Mouse (Mus musculus) Muller cell, postnatal 12 days (primary cell): ENCODE data around the gene Mark2.

ENCODE experiments used
- DNase-seq: peaks from one replicate; pipeline ENCODE4 v3.0.0-alpha.2; 2015; ENCODE audit errors: inconsistent ontology term

The Mark2 gene

DNA sequence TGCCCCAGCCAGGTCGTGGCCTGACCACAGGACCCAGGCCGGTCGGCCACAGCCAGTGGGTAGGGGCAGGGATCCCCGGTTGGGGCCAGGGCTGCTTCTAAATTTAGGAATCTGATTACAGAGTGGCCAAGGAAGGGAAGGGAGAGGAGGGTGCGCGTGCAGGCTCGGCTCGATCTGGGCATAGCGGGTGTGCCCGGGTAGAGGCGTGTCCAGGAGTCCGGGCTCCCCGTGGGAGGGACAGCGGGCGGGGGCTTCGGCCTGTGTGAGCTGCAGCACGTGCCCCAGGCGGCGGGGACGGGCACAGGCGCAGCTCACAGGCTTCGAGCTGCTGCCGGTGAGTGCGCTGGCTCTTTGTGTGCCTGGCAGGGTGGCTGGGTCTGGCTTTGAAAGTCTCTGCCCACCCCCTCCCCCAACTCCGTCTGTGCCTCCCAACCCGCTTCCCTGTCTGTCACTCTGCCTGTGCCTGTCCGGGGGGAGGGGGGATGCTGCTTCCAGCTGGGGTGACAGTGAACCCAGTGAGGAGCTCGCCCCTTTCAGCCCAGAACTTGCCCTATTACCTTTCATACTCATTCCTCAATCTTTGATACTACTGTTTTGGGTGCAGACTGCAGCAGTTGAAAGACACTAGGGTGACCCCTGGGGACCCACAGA, 74.4 kb downstream of the Mark2 start, which contains the start of gene Rcor2:
TSS of gene Rcor2 (plus strand) at position 235 of the 651 bp plus-strand sequence.
- peak; percentile 62 for DNase-seq

DNA sequence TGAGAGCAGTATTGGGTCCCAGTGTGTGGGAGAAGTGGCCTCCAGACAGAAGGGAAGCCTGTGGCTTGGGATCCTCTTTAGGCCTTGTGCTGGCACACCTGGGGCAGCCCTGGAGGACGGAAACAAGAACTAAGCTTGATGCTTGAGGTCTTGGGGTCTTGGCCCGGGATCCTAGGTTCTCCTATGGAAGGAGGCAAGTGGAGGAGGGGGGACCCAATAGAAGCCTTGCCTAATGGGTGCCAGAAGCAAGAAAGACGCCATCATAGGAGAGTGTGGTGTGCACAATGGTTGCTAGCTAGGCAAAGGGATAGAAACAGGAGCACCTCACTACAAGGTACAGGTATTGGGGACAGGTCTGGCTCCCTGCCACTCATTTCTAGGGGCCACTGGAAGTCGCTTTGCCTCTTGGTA, 75.2 kb downstream of the Mark2 start:
- DNase-seq = peak; percentile 11

DNA sequence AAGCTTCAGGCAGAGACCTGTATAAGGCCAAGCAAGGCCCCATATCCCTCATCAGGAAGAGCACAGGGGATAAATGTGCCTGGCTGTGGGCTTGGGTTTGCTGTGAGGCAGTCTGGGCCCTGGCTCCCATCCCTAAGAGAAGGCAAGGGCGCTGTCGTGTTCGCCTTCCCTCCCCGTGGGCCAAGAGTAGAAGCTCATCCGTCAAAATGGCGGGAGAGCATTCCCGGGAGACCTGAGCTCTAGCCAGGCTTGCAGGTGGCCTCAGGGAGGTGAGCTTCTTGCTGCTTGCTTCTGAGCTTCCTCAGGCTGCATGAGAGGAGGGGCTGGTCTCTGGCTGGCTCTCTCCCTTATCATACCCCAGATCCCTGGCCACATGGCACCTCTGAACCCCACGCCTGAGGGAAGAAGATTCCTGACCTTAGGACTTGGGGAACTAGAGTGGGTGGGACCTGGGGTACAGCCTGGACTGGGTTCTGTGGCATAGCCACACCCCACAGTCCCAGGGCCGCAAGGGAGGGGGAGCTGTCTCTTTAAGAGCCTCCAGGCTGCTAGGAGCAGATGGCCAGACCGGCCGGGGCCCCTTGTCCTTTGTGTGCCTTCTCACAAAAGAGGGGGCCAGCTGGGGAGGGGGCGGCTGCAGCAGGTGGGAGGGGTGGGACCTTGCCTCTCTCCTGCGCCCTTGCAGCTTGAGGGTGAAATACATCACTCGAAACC, 76.0 kb downstream of the Mark2 start:
- DNase-seq = peak; percentile 39

DNA sequence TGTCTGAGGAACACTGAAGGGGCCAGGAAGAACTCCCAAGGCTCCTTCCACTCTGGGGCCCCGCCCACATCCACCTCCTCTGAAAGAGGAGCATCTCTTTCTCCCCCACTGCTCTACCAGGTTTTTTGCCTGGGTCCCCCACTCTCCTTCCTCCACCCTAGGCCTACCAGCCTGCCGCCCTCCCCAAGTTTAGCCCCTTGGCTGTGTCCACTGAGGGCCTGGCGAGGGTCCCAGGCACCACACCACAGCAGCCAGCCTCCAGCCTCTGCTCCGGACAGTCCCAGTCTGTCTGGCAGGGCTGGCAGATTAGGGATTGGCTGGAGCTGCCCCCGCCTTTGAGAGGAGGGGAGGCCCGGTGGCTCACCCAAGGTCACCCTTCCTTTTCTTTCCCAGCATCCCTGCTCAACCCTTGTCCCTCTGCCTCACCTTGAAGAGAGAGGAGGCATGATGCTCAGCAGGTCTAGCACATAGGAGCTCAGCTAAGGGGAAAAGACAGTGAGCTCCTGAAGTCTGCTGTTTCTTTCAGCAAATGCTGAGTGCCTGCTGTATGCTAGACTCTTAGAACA, 76.8 kb downstream of the Mark2 start:
- DNase-seq = peak; percentile 60

DNA sequence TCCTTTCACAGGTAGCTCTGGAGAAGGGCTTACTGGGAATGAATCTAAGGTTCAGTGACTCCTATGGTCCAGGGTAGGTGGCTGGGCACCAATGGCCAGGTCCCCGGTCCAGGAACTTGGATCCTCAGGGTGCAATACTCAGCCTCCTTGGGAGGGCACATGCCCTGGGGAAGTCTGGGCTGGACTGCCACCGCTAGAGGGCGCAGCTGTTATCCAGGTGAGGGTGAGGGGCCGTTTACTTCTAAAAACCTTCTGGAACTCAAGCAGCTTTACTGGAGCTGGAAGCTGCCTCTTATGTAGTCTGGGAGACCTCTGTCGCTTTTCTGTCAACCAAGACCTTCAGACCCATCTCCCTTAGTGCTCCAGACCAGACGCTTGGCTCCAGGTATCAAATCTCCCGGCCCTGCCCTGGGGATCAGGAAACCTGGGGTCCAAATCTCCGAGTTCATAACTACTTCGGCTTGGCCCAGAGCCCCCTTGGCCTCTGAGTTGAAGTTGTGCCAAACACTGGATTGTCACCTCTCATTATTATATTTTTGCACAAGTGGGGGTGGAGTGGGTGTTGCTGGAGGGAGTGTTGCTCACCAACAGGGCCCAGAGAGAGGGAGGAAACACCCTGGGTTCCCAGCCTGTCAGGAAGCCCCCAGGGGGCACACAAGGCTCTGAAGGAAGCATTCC, 77.4 kb downstream of the Mark2 start:
- DNase-seq = peak; percentile 74

DNA sequence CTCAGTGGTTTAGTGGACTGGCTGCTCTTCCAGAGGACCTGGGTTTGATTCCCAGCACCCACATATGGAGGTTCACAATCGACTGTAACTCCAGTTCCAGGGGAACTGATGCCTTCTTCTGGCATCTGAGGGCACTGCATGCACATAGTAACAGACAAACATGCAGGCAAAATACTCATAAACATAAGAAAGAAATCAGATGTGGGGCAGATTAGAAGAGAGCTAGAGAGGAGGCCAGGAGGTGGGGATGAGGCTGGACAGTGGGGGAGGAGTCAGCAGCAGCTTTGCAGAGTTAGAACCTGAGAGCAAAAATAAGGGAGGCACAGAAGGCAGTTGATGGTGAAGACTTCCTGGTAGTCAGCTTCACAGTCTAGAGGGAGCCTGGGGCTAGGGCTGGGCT, 79.1 kb downstream of the Mark2 start:
- no peak for DNase-seq

DNA sequence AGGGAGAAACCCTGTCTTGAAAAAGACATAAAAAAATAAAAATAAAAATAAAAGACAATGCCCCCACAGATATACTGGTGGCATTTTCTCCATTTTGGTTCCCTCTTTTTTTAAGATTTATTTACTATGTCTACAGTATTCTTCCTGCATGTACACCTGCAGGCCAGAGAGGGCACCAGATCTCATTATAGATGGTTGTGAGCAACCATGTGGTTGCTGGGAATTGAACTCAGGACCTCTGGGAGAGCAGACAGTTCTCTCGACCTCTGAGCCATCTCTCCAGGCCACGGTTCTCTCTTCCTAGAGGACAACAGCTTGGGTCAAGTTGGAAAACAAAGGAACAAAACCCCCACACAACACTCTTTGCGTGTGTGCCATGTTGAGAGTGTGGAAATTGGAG, 79.7 kb downstream of the Mark2 start:
- DNase-seq = no peak

DNA sequence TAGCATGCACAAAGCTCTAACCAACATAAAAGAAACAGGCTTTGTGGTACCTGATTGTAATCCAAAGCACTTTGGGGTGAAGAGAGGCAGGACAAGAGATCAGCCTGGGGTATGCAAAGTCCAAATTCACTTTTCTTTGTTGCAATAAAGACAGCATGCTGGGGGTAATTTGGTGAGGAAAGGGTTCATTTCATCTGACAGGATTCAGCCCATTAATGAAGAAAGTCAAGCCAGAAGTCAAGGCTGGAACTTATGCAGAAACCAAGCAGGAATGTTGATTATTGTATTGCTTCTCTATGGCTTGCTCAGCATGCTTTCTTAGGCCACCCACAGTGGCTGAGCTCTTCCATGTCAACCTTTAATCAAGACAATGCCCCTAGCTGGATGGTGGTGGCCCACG, 80.2 kb downstream of the Mark2 start:
- DNase-seq = no peak

DNA sequence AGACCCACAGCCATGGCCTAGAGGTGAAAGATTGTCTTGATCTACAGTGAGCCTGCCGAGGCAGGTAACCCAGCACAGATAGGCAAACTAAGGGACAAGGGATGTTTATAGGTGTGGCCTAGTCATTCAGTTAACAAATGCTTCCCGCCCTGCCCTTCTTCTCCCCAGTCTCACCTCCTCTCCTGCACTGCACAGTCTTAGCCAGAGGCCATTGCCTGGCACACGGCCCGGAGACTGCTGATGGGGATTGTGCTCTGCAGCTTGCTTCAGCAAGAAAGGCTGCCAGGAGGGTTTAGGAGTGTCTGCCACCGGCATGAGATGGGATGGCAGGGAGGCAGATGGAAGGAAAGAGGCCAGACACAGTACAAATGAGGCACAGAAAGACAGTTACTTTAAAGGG, 83.8 kb downstream of the Mark2 start:
- DNase-seq = peak; percentile 42

DNA sequence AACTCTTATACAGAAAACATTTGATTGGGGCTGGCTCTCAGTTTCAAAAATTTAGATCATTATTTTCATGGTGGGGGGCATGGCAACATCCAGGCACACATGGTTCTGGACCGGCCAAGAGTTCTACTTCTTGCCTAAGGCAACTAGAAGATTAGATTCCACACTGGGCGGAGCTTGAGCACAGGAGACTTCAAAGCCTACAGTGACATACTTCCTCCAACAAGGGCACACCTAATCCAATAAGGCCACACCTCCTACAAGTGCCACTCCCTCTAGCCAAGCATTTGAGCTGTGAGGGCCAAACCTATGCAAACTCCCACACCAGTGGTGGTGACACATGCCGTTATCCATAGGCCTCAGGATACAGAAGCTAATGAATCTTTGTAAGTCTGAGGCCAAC, 95.6 kb downstream of the Mark2 start:
- DNase-seq = no peak

DNA sequence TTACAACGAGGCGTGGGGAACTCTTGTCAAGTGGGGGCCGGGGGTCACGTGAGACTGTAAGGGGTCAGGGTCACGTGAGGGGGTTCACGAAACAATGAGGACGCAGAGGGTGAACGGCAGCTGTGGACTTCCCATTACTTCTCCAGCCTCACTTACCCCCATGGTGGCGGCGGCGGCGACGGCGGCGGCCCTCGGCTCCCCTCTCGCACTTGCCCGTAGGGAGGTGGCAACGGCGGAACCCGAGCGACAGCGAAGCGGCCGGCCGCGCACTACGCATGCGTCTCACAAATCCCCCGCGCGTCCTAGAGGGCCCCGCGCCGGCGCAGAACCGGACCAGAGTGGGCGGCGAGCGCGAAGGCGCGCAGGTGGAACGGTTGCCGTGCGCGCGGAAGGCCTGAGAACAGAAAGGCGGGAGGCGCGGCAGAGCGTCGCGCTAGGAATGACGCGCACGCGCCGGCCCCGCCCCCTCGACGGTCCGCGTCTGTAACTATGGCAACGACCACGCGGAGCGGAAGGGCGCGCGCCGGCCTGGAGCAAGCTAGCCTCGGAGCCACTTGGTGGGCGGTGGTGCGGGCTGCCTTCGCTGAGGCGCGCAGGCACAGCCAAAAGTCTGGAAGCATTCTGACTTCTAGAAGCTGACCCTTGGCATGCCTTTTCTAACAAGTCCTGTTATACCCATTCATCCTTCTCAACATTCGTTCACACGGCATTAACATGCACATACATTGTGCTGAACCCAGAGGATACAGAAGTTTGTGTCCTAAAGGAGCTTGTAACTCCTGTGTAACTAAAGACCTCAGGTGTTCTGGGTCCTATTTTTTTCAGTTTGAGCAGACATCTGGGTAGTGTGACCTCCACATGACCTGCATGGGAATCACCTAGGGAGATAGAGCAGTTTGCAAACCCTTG, 100.6 kb downstream of the Mark2 start, which contains the start of gene Naa40:
TSS of gene Naa40 (minus strand) at position 402 of the 909 bp plus-strand sequence.
- DNase-seq = peak; percentile 97

DNA sequence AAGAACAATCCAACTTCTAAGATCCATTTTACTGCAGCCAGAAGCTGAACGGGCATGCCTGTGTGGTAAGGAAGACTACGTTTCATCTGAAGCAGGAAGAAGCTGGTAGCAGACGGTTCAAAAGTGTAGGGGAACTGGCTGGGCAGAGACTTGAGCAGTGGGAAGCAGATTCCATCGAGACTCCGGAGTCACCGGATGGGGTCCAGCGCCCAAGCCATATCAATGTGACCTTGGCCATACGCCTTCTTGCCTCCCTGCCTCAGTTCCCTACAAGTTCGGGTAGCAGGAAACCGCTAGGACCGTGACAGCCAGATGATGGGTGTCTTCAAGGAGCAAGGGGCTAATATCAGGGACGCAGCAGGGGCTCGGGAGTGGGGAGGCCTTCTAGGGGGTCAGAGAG, 101.4 kb downstream of the Mark2 start:
- DNase-seq = peak; percentile 25

DNA sequence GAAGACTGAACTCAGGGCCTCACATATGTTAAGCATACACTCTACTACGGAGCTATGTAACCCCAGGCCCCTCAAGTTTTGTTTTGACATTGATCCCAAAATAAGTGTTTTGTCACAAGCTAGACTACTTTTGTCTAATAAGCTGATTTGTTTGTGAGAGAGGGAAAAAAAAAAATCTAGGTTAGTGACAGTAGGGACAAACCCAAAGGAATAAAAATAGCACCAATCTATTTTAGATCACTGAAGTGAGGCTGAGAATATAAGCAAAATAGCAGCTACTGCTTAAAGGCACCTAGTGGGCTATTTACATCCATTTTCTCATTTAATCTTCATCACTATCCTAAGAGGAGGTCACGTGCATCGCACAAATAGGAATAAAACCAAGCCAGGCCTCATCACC, 102.1 kb downstream of the Mark2 start:
- DNase-seq = no peak

DNA sequence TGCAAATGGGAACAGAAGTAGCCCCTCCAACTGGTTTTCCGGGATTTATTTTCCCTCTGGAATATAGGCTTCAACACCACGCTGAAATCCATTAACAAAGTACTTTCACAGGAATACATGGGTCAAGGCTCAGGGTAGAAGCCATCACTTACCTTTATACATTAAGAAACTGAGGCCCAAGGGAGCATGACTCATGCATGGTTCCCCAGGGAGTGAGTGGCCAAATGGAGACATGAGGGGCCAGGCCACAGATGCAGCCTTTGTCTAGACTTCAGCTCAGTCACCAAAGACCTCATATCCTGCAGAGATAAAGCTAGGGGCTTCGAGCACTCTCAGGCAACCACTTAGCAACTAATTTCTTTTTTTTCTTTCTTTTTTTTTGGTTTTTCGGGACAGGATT, 104.9 kb downstream of the Mark2 start:
- DNase-seq = no peak

DNA sequence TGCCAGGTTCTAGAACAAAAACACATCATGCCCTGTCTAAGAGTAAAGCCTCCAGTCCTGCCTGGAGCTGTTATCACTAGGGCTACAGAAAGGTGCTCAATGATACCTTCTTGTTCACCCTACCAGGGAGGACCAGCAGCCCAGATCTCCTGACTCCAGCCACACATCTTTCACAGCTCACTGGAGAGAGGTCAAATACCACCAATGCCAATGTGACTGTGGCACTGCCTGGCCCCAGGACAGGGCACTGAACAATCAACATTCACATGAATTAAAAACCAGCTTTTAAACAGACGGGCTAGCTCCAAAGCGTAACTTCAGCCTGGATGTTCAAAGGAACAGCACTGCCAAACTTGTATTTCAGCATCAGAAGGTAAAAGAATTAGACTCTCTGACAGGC, 105.6 kb downstream of the Mark2 start:
- no peak for DNase-seq

DNA sequence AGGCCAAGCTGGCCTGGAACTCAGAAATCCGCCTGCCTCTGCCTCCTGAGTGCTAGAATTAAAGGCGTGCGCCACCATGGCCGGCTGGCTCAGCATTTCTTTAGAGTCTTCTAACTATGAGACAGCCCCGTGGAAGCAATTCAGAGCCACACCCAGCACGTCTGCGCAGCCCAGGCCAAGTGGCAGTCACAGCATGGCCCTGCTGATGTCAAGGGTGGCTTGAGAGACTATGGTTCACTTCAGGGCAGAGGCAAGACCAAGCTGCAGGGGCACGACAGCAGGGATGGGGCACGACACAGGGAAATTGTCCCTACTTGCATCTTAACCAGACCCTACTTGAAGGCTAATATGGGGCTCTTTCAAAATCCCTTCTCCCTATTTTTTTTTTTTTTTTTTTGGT, 106.2 kb downstream of the Mark2 start:
- DNase-seq = no peak

DNA sequence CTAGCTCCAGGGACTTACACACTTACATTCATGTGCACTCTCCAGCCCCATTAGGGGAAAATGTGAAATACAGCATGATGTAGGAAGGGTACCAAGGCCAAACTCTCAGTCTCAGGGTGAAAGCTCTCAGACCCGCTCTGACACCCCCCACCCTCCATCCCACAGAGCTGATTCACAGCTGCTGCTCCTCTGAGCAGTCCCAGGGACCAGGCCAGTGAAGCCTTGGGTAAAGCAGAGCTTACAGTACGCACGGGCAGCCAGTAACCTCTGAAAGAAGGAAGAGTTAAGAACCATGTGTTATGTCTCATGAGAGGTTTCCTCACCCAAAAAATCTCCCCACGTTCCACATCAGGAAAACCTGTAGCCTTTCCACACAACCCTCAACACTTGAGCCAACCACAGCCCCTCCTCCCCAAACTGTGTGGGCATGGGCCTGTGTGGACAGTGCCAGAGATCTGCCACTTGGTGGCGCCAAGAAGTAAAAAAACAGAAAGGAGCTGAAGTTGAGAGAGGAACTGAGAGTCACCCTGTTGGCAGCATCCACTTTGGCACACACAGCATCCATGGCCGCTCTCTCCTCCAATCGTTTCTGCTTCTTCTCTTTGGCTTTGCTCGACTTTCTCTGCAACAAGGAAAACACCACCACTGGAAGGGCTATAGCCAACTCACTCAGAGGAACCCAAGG, 107.0 kb downstream of the Mark2 start:
- peak; percentile 76 for DNase-seq

DNA sequence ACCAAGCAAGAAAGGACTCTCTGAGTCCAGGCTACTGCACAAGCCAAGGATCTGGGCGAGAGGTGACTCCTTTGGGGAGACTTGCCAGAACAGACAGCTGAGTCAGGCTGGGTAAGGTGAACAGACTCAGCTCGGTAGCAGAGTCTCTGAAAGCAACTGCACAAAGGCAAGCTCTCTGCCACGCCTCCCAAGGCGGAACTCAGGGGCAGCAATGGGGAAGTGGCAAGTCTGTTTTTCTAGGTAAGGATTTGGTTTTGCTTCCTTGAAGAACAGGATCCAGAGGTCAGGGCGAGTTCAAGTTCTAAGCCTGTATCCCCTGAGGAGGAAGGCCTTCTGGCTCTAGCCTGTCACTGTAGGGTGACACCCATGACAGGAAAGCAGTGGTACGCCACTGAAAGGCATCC, 115.1 kb downstream of the Mark2 start:
- DNase-seq = no peak
